Mouse (Mus musculus): Measurements from ENCODE around the gene Pcnx2. TPM values are rescaled to one million over a fixed set of nuclear protein-coding genes. Genes with fewer than 3 reads are reported as not detected.

Gene Pcnx2
- polyA plus RNA-seq, 1 experiment from 2014 or later: 0.74 TPM

GRCm38 (mm10) chr8:125872501-125873249, 25.4 kb downstream of the Pcnx2 start:
- H3K27ac ChIP-seq (ENCODE audit: low read depth, low read length): no peak overlapping the region
- H3K4me1 ChIP-seq (ENCODE audit: control insufficient read depth, insufficient read depth, low read length): peaks cover 10% of the 10 kb centered on the region
- 72% methylated on average over 9 of the region's 9 CpGs for WGBS
- H3K4me2 ChIP-seq: no peak overlapping the region
- H3K9me3 ChIP-seq (ENCODE audit: control insufficient read depth, low read length): no peaks in the 10 kb centered on the region
- no peaks in the 10 kb centered on the region for H3K36me3 ChIP-seq (ENCODE audit: control insufficient read depth, insufficient read depth, low read length)
- no peak for ATAC-seq (ENCODE audit: low FRiP score)
- no peak overlapping the region for H3K4me3 ChIP-seq (ENCODE audit: low read depth, low read length)
- H3K27me3 ChIP-seq (ENCODE audit: control insufficient read depth, insufficient read depth, low read length): no peaks in the 10 kb centered on the region
- H3K9ac ChIP-seq (ENCODE audit: low read length): no peak overlapping the region
- peak; percentile 77 for DNase-seq (ENCODE audit: low spot score, missing footprints)

- peak overlapping the region; percentile 35; the same call in 1 of the 2 replicates for H3K9ac ChIP-seq (ENCODE audit: low read length)
Measured at GRCm38 (mm10) chr8:125870821-125871321, 27.2 kb downstream of the Pcnx2 start.

DNA sequence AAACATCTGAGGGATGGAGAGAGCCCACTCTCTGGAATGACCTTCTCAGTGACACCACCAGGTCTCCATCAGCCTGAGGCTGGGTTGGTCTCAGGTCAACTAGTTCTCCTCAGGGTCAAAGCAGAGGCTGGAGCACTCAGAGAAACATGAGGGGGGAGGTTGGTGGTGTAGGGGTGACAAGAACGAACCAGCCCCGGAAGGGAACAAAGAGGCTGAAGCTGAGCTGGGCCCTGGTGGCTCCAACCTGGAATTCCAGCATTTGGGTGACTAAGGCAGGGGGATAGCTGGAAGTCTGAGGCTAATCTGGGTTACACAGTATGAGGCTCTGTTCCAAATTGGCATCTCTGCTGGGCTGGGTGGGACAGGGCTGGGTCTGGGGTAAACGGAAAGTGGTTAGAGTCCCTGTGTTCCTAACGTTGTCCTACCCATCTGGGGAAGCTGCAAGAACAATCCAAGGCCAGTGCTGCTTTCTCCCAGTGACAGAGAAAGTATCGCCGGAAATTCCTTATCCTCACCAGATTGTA, 27.9 kb downstream of the Pcnx2 start:
- no peaks in the 10 kb centered on the region for H3K9me3 ChIP-seq (ENCODE audit: control insufficient read depth, low read length)
- H3K27me3 ChIP-seq (ENCODE audit: control insufficient read depth, insufficient read depth, low read length): no peaks in the 10 kb centered on the region
- H3K27ac ChIP-seq (ENCODE audit: low read depth, low read length): no peak overlapping the region
- H3K4me1 ChIP-seq (ENCODE audit: control insufficient read depth, insufficient read depth, low read length): peaks cover 10% of the 10 kb centered on the region
- H3K9ac ChIP-seq (ENCODE audit: low read length): 0 out of 2 replicates have a peak overlapping the region, but pooled peaks have one; percentile 21
- ATAC-seq (ENCODE audit: low FRiP score): peak; percentile 26; the same call in 1 of the 2 replicates
- DNase-seq (ENCODE audit: low spot score, missing footprints): peak; percentile 83
- no peak overlapping the region for H3K4me3 ChIP-seq (ENCODE audit: low read depth, low read length)
- H3K4me2 ChIP-seq: no peak overlapping the region
- 21% methylated on average over 6 of the region's 6 CpGs for WGBS
- H3K36me3 ChIP-seq (ENCODE audit: control insufficient read depth, insufficient read depth, low read length): no peaks in the 10 kb centered on the region

More at GRCm38 (mm10) chr8:125870821-125871321, 27.2 kb downstream of the Pcnx2 start:
- H3K27me3 ChIP-seq (ENCODE audit: control insufficient read depth, insufficient read depth, low read length): no peaks in the 10 kb centered on the region
- ATAC-seq (ENCODE audit: low FRiP score): peak; percentile 87
- H3K27ac ChIP-seq (ENCODE audit: low read depth, low read length): no peak overlapping the region
- peak; percentile 97 for DNase-seq (ENCODE audit: low spot score, missing footprints)
- no peaks in the 10 kb centered on the region for H3K9me3 ChIP-seq (ENCODE audit: control insufficient read depth, low read length)
- peak overlapping the region; percentile 17; the same call in 1 of the 2 replicates for H3K4me2 ChIP-seq
- no peak overlapping the region for H3K4me3 ChIP-seq (ENCODE audit: low read depth, low read length)
- peaks cover 10% of the 10 kb centered on the region for H3K4me1 ChIP-seq (ENCODE audit: control insufficient read depth, insufficient read depth, low read length)
- no peaks in the 10 kb centered on the region for H3K36me3 ChIP-seq (ENCODE audit: control insufficient read depth, insufficient read depth, low read length)
- 1% methylated on average over 7 of the region's 7 CpGs for WGBS

- 0 out of 2 replicates have a peak, but pooled peaks have one; percentile 12 for ATAC-seq (ENCODE audit: low FRiP score)
- Histone ChIP-seq H3K27me3 (ENCODE audit: control insufficient read depth, insufficient read depth, low read length) (no peaks in the 10 kb centered on the region), H3K36me3 (ENCODE audit: control insufficient read depth, insufficient read depth, low read length) (no peaks in the 10 kb centered on the region), H3K4me3 (ENCODE audit: low read depth, low read length) (no peak overlapping the region), H3K9ac (ENCODE audit: low read length) (no peak overlapping the region), H3K4me2 (no peak overlapping the region), H3K4me1 (ENCODE audit: control insufficient read depth, insufficient read depth, low read length) (peaks cover 10% of the 10 kb centered on the region), H3K27ac (ENCODE audit: low read depth, low read length) (no peak overlapping the region), H3K9me3 (ENCODE audit: control insufficient read depth, low read length) (no peaks in the 10 kb centered on the region)
- DNase-seq (ENCODE audit: low spot score, missing footprints): no peak
- 80% methylated on average over 3 of the region's 3 CpGs for WGBS
Measured at GRCm38 (mm10) chr8:125869739-125870138, 28.4 kb downstream of the Pcnx2 start.

DNA sequence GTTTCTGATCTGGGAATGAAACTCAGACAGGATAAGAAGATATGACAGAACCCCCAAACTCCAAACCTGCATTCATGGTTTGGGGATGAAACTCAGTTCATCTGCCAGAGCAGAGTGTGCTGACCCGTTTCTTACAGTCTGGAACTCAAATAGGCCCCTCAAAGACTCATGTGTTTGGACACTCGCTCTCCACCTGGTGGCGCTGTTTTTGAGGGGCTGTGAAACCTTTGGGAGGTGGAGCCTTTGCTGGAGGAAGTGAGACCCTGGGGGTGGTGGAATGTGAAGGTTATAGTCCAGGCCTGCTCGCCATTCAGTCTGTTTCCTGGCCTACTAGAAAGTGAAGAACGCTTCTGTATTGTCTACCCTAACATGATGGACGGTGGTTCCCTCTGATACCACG, 29.6 kb downstream of the Pcnx2 start:
- ATAC-seq (ENCODE audit: low FRiP score) (no peak), DNase-seq (ENCODE audit: low spot score, missing footprints) (peak; percentile 53)
- WGBS: 81% methylated on average over 7 of the region's 7 CpGs
- Histone ChIP-seq H3K9ac (ENCODE audit: low read length) (no peak overlapping the region), H3K4me3 (ENCODE audit: low read depth, low read length) (no peak overlapping the region), H3K27ac (ENCODE audit: low read depth, low read length) (no peak overlapping the region), H3K4me1 (ENCODE audit: control insufficient read depth, insufficient read depth, low read length) (peaks cover 10% of the 10 kb centered on the region), H3K9me3 (ENCODE audit: control insufficient read depth, low read length) (no peaks in the 10 kb centered on the region), H3K4me2 (no peak overlapping the region), H3K27me3 (ENCODE audit: control insufficient read depth, insufficient read depth, low read length) (no peaks in the 10 kb centered on the region), H3K36me3 (ENCODE audit: control insufficient read depth, insufficient read depth, low read length) (no peaks in the 10 kb centered on the region)

DNA sequence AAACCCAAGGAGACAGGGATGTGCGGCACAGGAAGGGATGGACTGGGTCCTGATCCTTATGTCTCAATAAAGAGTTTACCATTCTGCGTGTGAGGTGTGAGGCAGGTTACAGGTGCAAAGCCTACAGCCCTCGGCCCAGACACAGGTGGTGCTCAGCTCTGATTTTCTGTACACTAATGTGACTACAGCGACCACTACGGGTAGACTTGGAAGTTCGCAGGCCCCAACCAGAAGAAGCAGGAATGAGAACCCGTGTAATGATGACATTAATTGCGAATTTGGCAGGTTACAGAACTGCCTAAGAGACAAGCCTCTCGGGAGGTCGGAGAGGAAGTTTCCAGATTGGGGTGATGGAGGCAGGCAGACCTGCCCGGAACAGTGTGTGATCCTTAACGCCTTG, 32.0 kb downstream of the Pcnx2 start:
- Histone ChIP-seq H3K4me1 (ENCODE audit: control insufficient read depth, insufficient read depth, low read length) (peaks cover 11% of the 10 kb centered on the region), H3K9me3 (ENCODE audit: control insufficient read depth, low read length) (no peaks in the 10 kb centered on the region), H3K27me3 (ENCODE audit: control insufficient read depth, insufficient read depth, low read length) (no peaks in the 10 kb centered on the region), H3K36me3 (ENCODE audit: control insufficient read depth, insufficient read depth, low read length) (no peaks in the 10 kb centered on the region), H3K4me3 (ENCODE audit: low read depth, low read length) (no peak overlapping the region), H3K27ac (ENCODE audit: low read depth, low read length) (no peak overlapping the region), H3K9ac (ENCODE audit: low read length) (no peak overlapping the region), H3K4me2 (no peak overlapping the region)
- DNase-seq (ENCODE audit: low spot score, missing footprints): peak; percentile 21
- 85% methylated on average over 12 of the region's 12 CpGs for WGBS
- ATAC-seq (ENCODE audit: low FRiP score): no peak

GRCm38 (mm10) chr8:125857251-125857650, 40.9 kb downstream of the Pcnx2 start:
- Histone ChIP-seq H3K36me3 (ENCODE audit: control insufficient read depth, insufficient read depth, low read length) (no peaks in the 10 kb centered on the region), H3K4me1 (ENCODE audit: control insufficient read depth, insufficient read depth, low read length) (no peaks in the 10 kb centered on the region; the same call in 1 of the 2 replicates), H3K4me3 (ENCODE audit: low read depth, low read length) (no peak overlapping the region), H3K27me3 (ENCODE audit: control insufficient read depth, insufficient read depth, low read length) (no peaks in the 10 kb centered on the region), H3K27ac (ENCODE audit: low read depth, low read length) (no peak overlapping the region), H3K4me2 (no peak overlapping the region), H3K9ac (ENCODE audit: low read length) (no peak overlapping the region), H3K9me3 (ENCODE audit: control insufficient read depth, low read length) (no peaks in the 10 kb centered on the region)
- no peak for ATAC-seq (ENCODE audit: low FRiP score)
- DNase-seq (ENCODE audit: low spot score, missing footprints): no peak
- 73% methylated on average over 6 of the region's 6 CpGs for WGBS

DNA sequence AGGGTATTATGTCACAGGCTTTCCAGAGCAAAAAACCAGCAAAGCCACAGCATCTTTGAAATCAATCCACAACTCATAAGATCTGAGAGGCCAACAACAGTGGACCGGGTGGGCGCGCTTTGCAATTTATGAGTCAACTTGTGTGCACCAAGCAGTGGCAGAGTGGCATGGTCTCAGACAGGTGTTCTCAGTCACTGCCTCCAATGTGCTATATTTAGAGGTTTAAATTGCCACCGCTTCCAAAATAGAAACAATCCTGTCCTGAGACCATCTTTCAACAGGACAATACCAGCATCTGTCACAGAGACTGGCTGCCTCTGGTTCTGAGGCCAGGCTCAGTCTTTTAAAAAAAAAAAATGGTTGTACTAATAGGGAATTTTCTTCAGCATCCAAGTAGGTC, 42.0 kb downstream of the Pcnx2 start:
- Histone ChIP-seq H3K9me3 (ENCODE audit: control insufficient read depth, low read length) (no peaks in the 10 kb centered on the region), H3K27me3 (ENCODE audit: control insufficient read depth, insufficient read depth, low read length) (no peaks in the 10 kb centered on the region), H3K9ac (ENCODE audit: low read length) (no peak overlapping the region), H3K36me3 (ENCODE audit: control insufficient read depth, insufficient read depth, low read length) (no peaks in the 10 kb centered on the region), H3K27ac (ENCODE audit: low read depth, low read length) (no peak overlapping the region), H3K4me3 (ENCODE audit: low read depth, low read length) (no peak overlapping the region), H3K4me2 (no peak overlapping the region), H3K4me1 (ENCODE audit: control insufficient read depth, insufficient read depth, low read length) (no peaks in the 10 kb centered on the region; the same call in 1 of the 2 replicates)
- ATAC-seq (ENCODE audit: low FRiP score): no peak
- WGBS: 89% methylated on average over 4 of the region's 4 CpGs
- peak; percentile 35 for DNase-seq (ENCODE audit: low spot score, missing footprints)

- DNase-seq (ENCODE audit: low spot score, missing footprints): no peak
- 65% methylated on average over 7 of the region's 7 CpGs for WGBS
Measured at GRCm38 (mm10) chr8:125854379-125854778, 43.7 kb downstream of the Pcnx2 start.

More at GRCm38 (mm10) chr8:125854379-125854778, 43.7 kb downstream of the Pcnx2 start:
- Histone ChIP-seq H3K36me3 (ENCODE audit: control insufficient read depth, insufficient read depth, low read length) (no peaks in the 10 kb centered on the region), H3K9ac (ENCODE audit: low read length) (no peak overlapping the region), H3K4me3 (ENCODE audit: low read depth, low read length) (no peak overlapping the region), H3K4me1 (ENCODE audit: control insufficient read depth, insufficient read depth, low read length) (no peaks in the 10 kb centered on the region; the same call in 1 of the 2 replicates), H3K27ac (ENCODE audit: low read depth, low read length) (no peak overlapping the region), H3K9me3 (ENCODE audit: control insufficient read depth, low read length) (no peaks in the 10 kb centered on the region), H3K4me2 (no peak overlapping the region), H3K27me3 (ENCODE audit: control insufficient read depth, insufficient read depth, low read length) (no peaks in the 10 kb centered on the region)
- ATAC-seq (ENCODE audit: low FRiP score): no peak

Data from midbrain, embryonic 11.5 days (tissue).